Mouse (Mus musculus): ENCODE results near the gene Srpr. TPM values are rescaled to one million over a fixed set of nuclear protein-coding genes. Genes with fewer than 3 reads are reported as not detected.

Gene Srpr
- polyA plus RNA-seq, 1 experiment from 2014 or later, result 139 TPM

DNA sequence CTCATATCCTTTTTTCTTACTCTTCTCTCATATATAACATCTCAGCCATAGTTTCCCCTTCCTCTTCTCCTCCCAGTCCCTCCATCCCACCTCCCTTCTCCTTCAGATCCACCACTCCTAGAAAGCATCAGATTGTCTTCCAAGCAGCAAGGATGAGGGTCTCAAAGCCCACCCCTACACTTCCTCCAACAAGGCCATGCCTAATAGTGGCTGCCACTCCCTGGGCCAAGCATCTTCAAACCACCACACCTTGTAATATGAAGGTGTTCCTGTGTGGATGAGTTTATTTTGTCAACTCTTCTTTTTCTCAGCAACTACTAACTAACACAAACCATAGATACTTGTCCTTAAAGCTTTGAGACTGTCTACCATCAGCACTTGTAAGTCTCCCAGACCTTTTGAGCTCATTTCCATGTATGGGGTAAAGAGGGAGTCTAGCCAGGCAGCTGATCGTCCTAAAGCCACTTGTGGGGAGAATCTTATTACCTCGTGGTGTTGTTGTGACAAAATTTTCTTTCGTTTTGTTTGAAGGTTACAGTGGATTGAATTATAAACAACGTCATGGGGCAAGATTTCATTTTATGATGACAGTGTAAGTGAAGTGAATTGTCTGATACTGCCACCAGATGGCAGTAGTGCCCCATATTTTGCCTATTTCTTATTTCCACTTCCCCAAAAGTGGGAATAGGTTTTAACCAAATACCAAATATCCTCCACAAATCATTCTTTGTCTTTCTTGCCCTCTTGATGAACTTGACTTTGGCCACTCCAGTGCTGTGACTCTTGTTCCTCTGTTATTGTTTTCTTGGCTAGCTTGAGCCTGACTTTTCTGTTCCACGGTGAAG lies 82.3 kb downstream of the Srpr start:
- DNase-seq (ENCODE audit: low spot score) (peak; percentile 90), ATAC-seq (replicated peaks; ENCODE audit: low FRiP score, low read depth) (0 out of 2 replicates have a peak, but pooled peaks have one; percentile 55)
- no peak overlapping the region for H3K27ac ChIP-seq
- H3K4me2 ChIP-seq (ENCODE audit: low read length), result no peak overlapping the region
- no peaks in the 10 kb centered on the region for H3K4me1 ChIP-seq (replicated peaks; ENCODE audit: insufficient read depth, low read length)
- no peaks in the 10 kb centered on the region for H3K9me3 ChIP-seq (replicated peaks; ENCODE audit: low read length)
- peak; percentile 95 for TF ChIP-seq CTCF (IDR thresholded peaks at IDR 0.05; ENCODE audit: low read depth)
- H3K9ac ChIP-seq (ENCODE audit: low read depth, low read length), result no peak overlapping the region
- peaks cover 8% of the 10 kb centered on the region for H3K36me3 ChIP-seq (ENCODE audit: insufficient read depth, low read length)
- no peaks in the 10 kb centered on the region for H3K27me3 ChIP-seq (ENCODE audit: insufficient read depth, low read length)
- H3K4me3 ChIP-seq (replicated peaks; ENCODE audit: low read depth, low read length), result no peak overlapping the region
- WGBS, result 11% methylated on average over 5 of the region's 5 CpGs

GRCm38 (mm10) chr9:35282851-35283200 lies 82.9 kb downstream of the Srpr start:
- H3K9me3 ChIP-seq (replicated peaks; ENCODE audit: low read length), result no peaks in the 10 kb centered on the region
- no peak overlapping the region for H3K27ac ChIP-seq
- TF ChIP-seq CTCF (IDR thresholded peaks at IDR 0.05; ENCODE audit: low read depth), result no peak
- H3K4me3 ChIP-seq (replicated peaks; ENCODE audit: low read depth, low read length), result no peak overlapping the region
- no peaks in the 10 kb centered on the region for H3K4me1 ChIP-seq (replicated peaks; ENCODE audit: insufficient read depth, low read length)
- peaks cover 3% of the 10 kb centered on the region; the same call in 1 of the 2 replicates for H3K36me3 ChIP-seq (ENCODE audit: insufficient read depth, low read length)
- H3K9ac ChIP-seq (ENCODE audit: low read depth, low read length), result no peak overlapping the region
- DNase-seq (ENCODE audit: low spot score), result no peak
- H3K4me2 ChIP-seq (ENCODE audit: low read length), result no peak overlapping the region
- WGBS, result 52% methylated on average over 5 of the region's 5 CpGs
- no peaks in the 10 kb centered on the region for H3K27me3 ChIP-seq (ENCODE audit: insufficient read depth, low read length)
- peak; percentile 30; the same call in 1 of the 2 replicates for ATAC-seq (replicated peaks; ENCODE audit: low FRiP score, low read depth)

GRCm38 (mm10) chr9:35283415-35284069 lies 83.6 kb downstream of the Srpr start:
- H3K36me3 ChIP-seq (ENCODE audit: insufficient read depth, low read length), result no peaks in the 10 kb centered on the region
- DNase-seq (ENCODE audit: low spot score), result no peak
- 63% methylated on average over 13 of the region's 13 CpGs for WGBS
- H3K27me3 ChIP-seq (ENCODE audit: insufficient read depth, low read length), result no peaks in the 10 kb centered on the region
- no peaks in the 10 kb centered on the region for H3K4me1 ChIP-seq (replicated peaks; ENCODE audit: insufficient read depth, low read length)
- ATAC-seq (replicated peaks; ENCODE audit: low FRiP score, low read depth), result no peak; the same call in 1 of the 2 replicates
- no peak overlapping the region for H3K4me3 ChIP-seq (replicated peaks; ENCODE audit: low read depth, low read length)
- H3K9ac ChIP-seq (ENCODE audit: low read depth, low read length), result no peak overlapping the region
- H3K27ac ChIP-seq, result no peak overlapping the region
- no peaks in the 10 kb centered on the region for H3K9me3 ChIP-seq (replicated peaks; ENCODE audit: low read length)
- H3K4me2 ChIP-seq (ENCODE audit: low read length), result no peak overlapping the region
- TF ChIP-seq CTCF (IDR thresholded peaks at IDR 0.05; ENCODE audit: low read depth), result no peak

DNA sequence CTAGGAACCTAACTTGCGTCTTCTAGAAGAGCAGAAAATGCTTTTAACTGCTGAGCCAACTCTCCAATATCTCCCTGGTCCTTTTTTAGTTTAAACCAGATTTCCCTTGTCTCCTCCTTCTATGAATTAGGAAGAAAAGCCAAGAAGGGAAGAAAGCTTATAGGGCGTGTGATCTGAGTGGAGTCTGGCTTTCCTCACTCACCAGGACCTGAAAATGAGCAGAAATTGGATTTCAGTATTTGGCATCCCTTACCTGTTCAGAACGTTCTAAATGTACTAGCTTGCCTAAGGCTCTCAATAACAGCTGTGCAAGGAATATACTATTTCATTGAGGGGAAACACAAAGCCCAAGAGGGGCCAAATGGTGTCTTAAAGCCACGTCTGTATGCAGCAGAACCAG lies 84.4 kb downstream of the Srpr start:
- H3K9me3 ChIP-seq (replicated peaks; ENCODE audit: low read length), result no peaks in the 10 kb centered on the region
- no peak overlapping the region for H3K4me2 ChIP-seq (ENCODE audit: low read length)
- H3K4me1 ChIP-seq (replicated peaks; ENCODE audit: insufficient read depth, low read length), result no peaks in the 10 kb centered on the region
- WGBS, result 90% methylated on average over 4 of the region's 4 CpGs
- H3K9ac ChIP-seq (ENCODE audit: low read depth, low read length), result no peak overlapping the region
- H3K4me3 ChIP-seq (replicated peaks; ENCODE audit: low read depth, low read length), result no peak overlapping the region
- no peak overlapping the region for H3K27ac ChIP-seq
- DNase-seq (ENCODE audit: low spot score) (no peak), ATAC-seq (replicated peaks; ENCODE audit: low FRiP score, low read depth) (no peak)
- H3K36me3 ChIP-seq (ENCODE audit: insufficient read depth, low read length), result no peaks in the 10 kb centered on the region
- TF ChIP-seq CTCF (IDR thresholded peaks at IDR 0.05; ENCODE audit: low read depth), result no peak
- no peaks in the 10 kb centered on the region for H3K27me3 ChIP-seq (ENCODE audit: insufficient read depth, low read length)

- 92% methylated on average over 3 of the region's 3 CpGs for WGBS
- no peak overlapping the region for H3K9ac ChIP-seq (ENCODE audit: low read depth, low read length)
- H3K36me3 ChIP-seq (ENCODE audit: insufficient read depth, low read length), result no peaks in the 10 kb centered on the region
- H3K9me3 ChIP-seq (replicated peaks; ENCODE audit: low read length), result no peaks in the 10 kb centered on the region
- no peaks in the 10 kb centered on the region for H3K4me1 ChIP-seq (replicated peaks; ENCODE audit: insufficient read depth, low read length)
- H3K27ac ChIP-seq, result no peak overlapping the region
- no peak overlapping the region for H3K4me3 ChIP-seq (replicated peaks; ENCODE audit: low read depth, low read length)
- H3K27me3 ChIP-seq (ENCODE audit: insufficient read depth, low read length), result no peaks in the 10 kb centered on the region
- TF ChIP-seq CTCF (IDR thresholded peaks at IDR 0.05; ENCODE audit: low read depth), result no peak
- H3K4me2 ChIP-seq (ENCODE audit: low read length), result no peak overlapping the region
- ATAC-seq (replicated peaks; ENCODE audit: low FRiP score, low read depth), result no peak
- no peak for DNase-seq (ENCODE audit: low spot score)
These were observed 86.4 kb downstream of the Srpr start for GRCm38 (mm10) chr9:35286351-35286750.

- no peak for TF ChIP-seq CTCF (IDR thresholded peaks at IDR 0.05; ENCODE audit: low read depth)
- H3K36me3 ChIP-seq (ENCODE audit: insufficient read depth, low read length), result no peaks in the 10 kb centered on the region
- ATAC-seq (replicated peaks; ENCODE audit: low FRiP score, low read depth) (no peak), DNase-seq (ENCODE audit: low spot score) (no peak)
- H3K27me3 ChIP-seq (ENCODE audit: insufficient read depth, low read length), result no peaks in the 10 kb centered on the region
- WGBS, result 35% methylated on average over 7 of the region's 7 CpGs
- no peak overlapping the region for H3K27ac ChIP-seq
- no peak overlapping the region for H3K9ac ChIP-seq (ENCODE audit: low read depth, low read length)
- no peaks in the 10 kb centered on the region for H3K9me3 ChIP-seq (replicated peaks; ENCODE audit: low read length)
- H3K4me1 ChIP-seq (replicated peaks; ENCODE audit: insufficient read depth, low read length), result no peaks in the 10 kb centered on the region
- no peak overlapping the region for H3K4me3 ChIP-seq (replicated peaks; ENCODE audit: low read depth, low read length)
- H3K4me2 ChIP-seq (ENCODE audit: low read length), result no peak overlapping the region
These were observed 90.0 kb downstream of the Srpr start for GRCm38 (mm10) chr9:35289992-35290391.
